Mouse (Mus musculus): ENCODE data around the gene Podnl1.
A peak's percentile ranks its signal among the peaks of the same experiment; 100 is the strongest.

Podnl1 gene

GRCm38 (mm10) chr8:84127202-84127901 is 1.6 kb downstream of the Podnl1 start:
- no peak for DNase-seq

GRCm38 (mm10) chr8:84128277-84128676 is 2.5 kb downstream of the Podnl1 start:
- no peak for DNase-seq

GRCm38 (mm10) chr8:84130806-84131205 is 5.0 kb downstream of the Podnl1 start:
- peak; percentile 29 to 58 for DNase-seq

GRCm38 (mm10) chr8:84132225-84132624 is 6.4 kb downstream of the Podnl1 start:
- no peak for DNase-seq

GRCm38 (mm10) chr8:84137848-84138247 is 12.1 kb downstream of the Podnl1 start:
- DNase-seq = no peak

- DNase-seq = no peak
These were observed 15.0 kb downstream of the Podnl1 start for GRCm38 (mm10) chr8:84140838-84141237.

GRCm38 (mm10) chr8:84144636-84145245 is 19.0 kb downstream of the Podnl1 start:
- DNase-seq = no peak

GRCm38 (mm10) chr8:84147324-84147766 is 21.6 kb downstream of the Podnl1 start:
- DNase-seq = peak in 1 of 2 experiments; percentile 49

- peak; percentile 97 for DNase-seq
These were observed 22.2 kb downstream of the Podnl1 start, which contains the start of the genes Cc2d1a and 4930432K21Rik for GRCm38 (mm10) chr8:84147769-84148530. Gene Cc2d1a (minus strand): TSS chr8:84147936. Gene 4930432K21Rik (plus strand): TSS chr8:84148025.

GRCm38 (mm10) chr8:84148531-84148850 is 22.7 kb downstream of the Podnl1 start:
- peak in 1 of 2 experiments; percentile 11 for DNase-seq

GRCm38 (mm10) chr8:84149181-84149580 is 23.4 kb downstream of the Podnl1 start:
- peak in 1 of 2 experiments; percentile 62 for DNase-seq

GRCm38 (mm10) chr8:84157620-84158019 is 31.8 kb downstream of the Podnl1 start:
- no peak for DNase-seq

- DNase-seq = no peak
These were observed 41.9 kb downstream of the Podnl1 start for GRCm38 (mm10) chr8:84167696-84168095.

GRCm38 (mm10) chr8:84170096-84170495 is 44.3 kb downstream of the Podnl1 start:
- DNase-seq = no peak

- DNase-seq = peak in 1 of 2 experiments; percentile 37
These were observed 48.1 kb downstream of the Podnl1 start for GRCm38 (mm10) chr8:84173861-84174260.

GRCm38 (mm10) chr8:84176560-84176959 is 50.8 kb downstream of the Podnl1 start:
- no peak for DNase-seq

- no peak for DNase-seq
These were observed 51.6 kb downstream of the Podnl1 start for GRCm38 (mm10) chr8:84177405-84177804.

- no peak for DNase-seq
These were observed 52.8 kb downstream of the Podnl1 start for GRCm38 (mm10) chr8:84178592-84178991.

- DNase-seq = no peak
These were observed 54.2 kb downstream of the Podnl1 start for GRCm38 (mm10) chr8:84179946-84180345.

GRCm38 (mm10) chr8:84180530-84181190 is 54.9 kb downstream of the Podnl1 start:
- no peak for DNase-seq
